Mouse (Mus musculus): ENCODE data around the gene Hlcs. TPM values are rescaled to one million over a fixed set of nuclear protein-coding genes. Genes with fewer than 3 reads are reported as not detected.

The Hlcs gene
- total RNA-seq, 2 experiments from 2014 or later = 13.6 to 18.3 TPM

- no peak for DNase-seq
Observed at GRCm38 (mm10) chr16:94079856-94080555, 233.4 kb downstream of the Hlcs start.

GRCm38 (mm10) chr16:94079075-94079855 lies 234.1 kb downstream of the Hlcs start:
- DNase-seq = no peak

Small RNA genes within 50 kb of the gene (microRNA-seq; reads per million reads assigned to microRNA genes)
- gene Gm23062 = not detected

Other genes with a start within 250 kb of the Hlcs start
- not detected for gene Sim2, start 228.6 kb downstream of the Hlcs start, total RNA-seq (2021)
- gene Ripply3, start 14.8 kb upstream of the Hlcs start, total RNA-seq (2021) = 1 to 10 TPM; 4.1 to 6.0 TPM
- gene Ttc3, start 57.0 kb upstream of the Hlcs start, total RNA-seq (2021) = 100 to 1,000 TPM in 1 of 2 experiments, 10 to 100 TPM in 1; 96.4 to 119 TPM
- 100 to 1,000 TPM in 1 of 2 experiments, 10 to 100 TPM in 1; 68.8 to 122 TPM for gene Pigp, start 58.3 kb upstream of the Hlcs start, total RNA-seq (2021)
- 10 to 100 TPM; 60.6 to 73.2 TPM for gene Vps26c, start 213.3 kb upstream of the Hlcs start, total RNA-seq (2021)